Mouse (Mus musculus) limb, embryonic 15.5 days (tissue): Measurements from ENCODE around the gene Fbxw5. TPM values are rescaled to one million over a fixed set of nuclear protein-coding genes. Genes with fewer than 3 reads are reported as not detected.
A peak's percentile ranks its signal among the peaks of the same experiment; 100 is the strongest.

ENCODE experiments used
- ATAC-seq: fragments of 200-750 bp; cut with Nextera tagmentation; 2 replicates; pipeline ENCODE4 v1.8.0; 2017; ENCODE audit warnings: low read depth, moderate TSS enrichment; ENCODE audit not compliant: insufficient number of reproducible peaks, low FRiP score, low TSS enrichment
- H3K27ac ChIP-seq: fragments of 300-500 bp; sonication (generic); 2 replicates; pipeline ENCODE4 v1.5.1; 2015; ENCODE audit warnings: moderate library complexity, mild to moderate bottlenecking, inconsistent platforms
- H3K27me3 ChIP-seq: fragments of 300-500 bp; sonication (generic); 2 replicates; pipeline ENCODE4 v1.6.1; 2015; ENCODE audit warnings: inconsistent platforms
- H3K36me3 ChIP-seq: fragments of 300-500 bp; sonication (generic); 2 replicates; pipeline ENCODE4 v1.6.1; 2015; ENCODE audit warnings: inconsistent platforms
- H3K4me1 ChIP-seq: fragments of 300-500 bp; sonication (generic); 2 replicates; pipeline ENCODE4 v1.6.1; 2015; ENCODE audit warnings: inconsistent platforms
- H3K4me2 ChIP-seq: fragments of 300-500 bp; sonication (generic); 2 replicates; pipeline ENCODE4 v1.6.1; 2015; ENCODE audit warnings: mild to moderate bottlenecking, inconsistent platforms
- H3K4me3 ChIP-seq: fragments of 300-500 bp; sonication (generic); 2 replicates; pipeline ENCODE4 v1.5.1; 2015; ENCODE audit warnings: mild to moderate bottlenecking, inconsistent platforms
- H3K9ac ChIP-seq: fragments of 300-500 bp; sonication (generic); 2 replicates; pipeline ENCODE4 v1.6.1; 2015; ENCODE audit warnings: inconsistent platforms
- H3K9me3 ChIP-seq: fragments of 300-500 bp; sonication (generic); 2 replicates; pipeline ENCODE4 v1.6.1; 2016; ENCODE audit warnings: inconsistent platforms
- WGBS: fragments of 180-500 bp; shearing (Covaris S2); methylation state at CpG from one replicate; pipeline ENCODE4 v1.1.7; 2015; 5-methylcytosine and 5-hydroxymethylcytosine counted together
- polyA plus RNA-seq: library from polyadenylated mRNA; unstranded; fragments of >200 nt; fragmentation: Nextera tagmentation; extraction: Ambion mirVana; gene quantifications from 2 replicates; pipeline ENCODE4 v1.2.1, GENCODE M21; 2015

Gene Fbxw5
- polyA plus RNA-seq, result 73.0 and 81.4 TPM in 2 replicates

DNA sequence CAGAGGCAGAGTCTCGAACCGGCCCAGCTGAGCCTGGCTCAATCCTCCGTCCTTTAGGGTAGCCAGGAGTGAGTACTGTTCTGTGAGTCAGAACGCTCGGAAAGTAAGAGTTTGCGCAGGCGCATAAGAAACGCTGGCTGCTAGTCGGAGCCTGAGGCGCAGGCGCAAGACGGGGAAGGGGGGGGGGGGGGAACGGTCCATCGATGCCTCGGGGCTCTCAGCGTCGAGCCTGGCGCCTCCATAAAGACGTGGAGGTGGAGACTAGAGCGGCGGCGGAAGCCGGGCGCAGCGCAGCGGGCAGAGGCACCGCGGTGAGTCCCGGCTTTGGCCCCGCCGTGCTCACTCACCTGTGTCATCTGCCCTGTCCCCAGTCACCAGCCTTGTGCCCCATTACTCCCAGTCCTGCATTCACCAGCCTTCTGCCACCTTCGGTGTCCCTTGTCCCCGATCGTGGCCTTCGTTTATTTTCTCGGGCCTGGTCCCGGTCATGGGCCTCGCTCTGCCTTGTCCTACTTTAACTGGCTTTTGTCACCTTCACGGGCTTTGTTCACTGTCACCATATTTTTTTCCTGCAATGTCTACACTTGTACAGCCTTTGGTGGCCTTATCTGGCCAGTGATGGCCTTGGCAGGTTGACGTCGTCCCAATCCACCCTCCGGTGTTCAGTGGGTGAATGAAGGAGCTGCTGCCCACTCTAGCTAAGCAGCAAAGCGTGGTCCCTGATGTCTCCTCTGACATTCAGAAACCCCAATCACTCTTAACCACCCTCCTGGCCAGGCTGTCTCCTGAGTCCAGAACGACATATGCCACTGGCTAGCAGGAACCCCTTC lies at the start of gene Fbxw5:
Gene Fbxw5, plus strand, starts transcription at position 175 of the 830 bp plus-strand sequence.
- 1% methylated on average over 43 of the region's 44 CpGs for WGBS
- peak; percentile 81 for ATAC-seq
- Histone ChIP-seq H3K36me3 (peaks cover 35% of the 10 kb centered on the region), H3K27ac (peak within 1 kb of the TSS; percentile 72), H3K9ac (peak within 1 kb of the TSS; percentile 86), H3K4me3 (peak within 1 kb of the TSS; percentile 72), H3K4me2 (peak within 1 kb of the TSS; percentile 65), H3K9me3 (no peaks in the 10 kb centered on the region), H3K27me3 (no peaks in the 10 kb centered on the region), H3K4me1 (peaks cover 19% of the 10 kb centered on the region)

DNA sequence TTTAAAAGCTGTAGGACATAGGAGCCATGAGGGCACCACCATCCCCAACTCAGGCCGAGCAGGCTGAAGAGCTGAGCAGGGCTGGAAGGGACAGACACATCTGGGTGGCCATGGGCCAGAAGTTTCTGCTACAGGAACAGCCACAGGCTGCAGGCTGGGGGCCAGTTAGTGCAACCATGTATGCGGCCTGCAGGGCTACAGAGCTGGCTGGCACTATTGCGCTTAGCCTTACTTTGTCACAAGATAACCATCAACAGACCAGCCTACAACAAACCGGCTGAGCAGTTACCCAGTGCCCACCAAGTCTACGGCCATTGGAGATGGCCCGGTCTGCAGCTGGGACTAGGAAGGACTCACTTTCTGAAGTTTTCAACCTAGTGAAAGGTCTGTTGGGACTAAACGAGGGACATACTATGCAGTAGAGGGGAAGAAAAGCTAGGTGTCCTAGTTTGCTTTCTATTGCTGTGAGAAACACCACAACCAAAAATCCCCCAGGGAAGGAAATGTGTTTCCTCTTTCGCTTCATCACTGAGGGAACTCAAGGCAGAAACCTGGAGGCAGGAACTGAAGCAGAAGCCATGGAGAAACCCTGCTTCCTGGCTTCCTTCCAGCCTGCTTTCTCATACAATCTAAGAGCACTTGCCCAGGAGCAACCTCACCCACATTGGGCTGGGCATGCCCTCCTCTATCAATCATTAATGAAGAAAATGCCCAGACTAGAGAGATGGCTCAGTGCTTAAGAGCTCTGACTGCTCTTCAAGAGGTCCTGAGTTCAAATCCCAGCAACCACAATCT lies 49.5 kb upstream of the Fbxw5 start:
- H3K27ac ChIP-seq, result no peak overlapping the region
- no peak overlapping the region for H3K4me2 ChIP-seq
- ATAC-seq, result no peak
- H3K36me3 ChIP-seq, result peaks cover 15% of the 10 kb centered on the region; the same call in 1 of the 2 replicates
- H3K9me3 ChIP-seq, result no peaks in the 10 kb centered on the region
- WGBS, result 78% methylated on average over 8 of the region's 8 CpGs
- H3K4me1 ChIP-seq, result no peaks in the 10 kb centered on the region
- no peak overlapping the region for H3K9ac ChIP-seq
- H3K4me3 ChIP-seq, result no peak overlapping the region
- no peaks in the 10 kb centered on the region for H3K27me3 ChIP-seq

DNA sequence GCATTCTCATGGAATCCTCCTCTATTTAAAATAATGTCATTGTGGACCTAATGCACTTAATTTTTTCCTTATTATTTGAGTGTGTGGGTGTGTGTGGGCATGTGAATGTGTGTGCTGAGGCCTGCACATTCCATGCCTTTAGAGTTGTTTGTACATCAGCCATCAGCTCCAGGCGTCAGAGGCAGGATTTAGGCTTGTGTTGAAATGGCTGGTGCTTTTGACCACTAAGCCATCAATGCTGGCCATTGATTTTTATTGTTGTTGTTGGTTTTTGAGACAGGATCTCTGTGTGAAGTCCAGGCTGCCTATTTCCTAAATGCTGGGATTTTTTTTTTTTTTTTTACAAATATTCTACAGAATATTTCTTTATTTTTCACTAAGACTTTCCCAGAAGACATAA lies 47.6 kb upstream of the Fbxw5 start:
- 38% methylated on average over 1 of the region's 1 CpGs for WGBS
- H3K4me3 ChIP-seq, result no peak overlapping the region

DNA sequence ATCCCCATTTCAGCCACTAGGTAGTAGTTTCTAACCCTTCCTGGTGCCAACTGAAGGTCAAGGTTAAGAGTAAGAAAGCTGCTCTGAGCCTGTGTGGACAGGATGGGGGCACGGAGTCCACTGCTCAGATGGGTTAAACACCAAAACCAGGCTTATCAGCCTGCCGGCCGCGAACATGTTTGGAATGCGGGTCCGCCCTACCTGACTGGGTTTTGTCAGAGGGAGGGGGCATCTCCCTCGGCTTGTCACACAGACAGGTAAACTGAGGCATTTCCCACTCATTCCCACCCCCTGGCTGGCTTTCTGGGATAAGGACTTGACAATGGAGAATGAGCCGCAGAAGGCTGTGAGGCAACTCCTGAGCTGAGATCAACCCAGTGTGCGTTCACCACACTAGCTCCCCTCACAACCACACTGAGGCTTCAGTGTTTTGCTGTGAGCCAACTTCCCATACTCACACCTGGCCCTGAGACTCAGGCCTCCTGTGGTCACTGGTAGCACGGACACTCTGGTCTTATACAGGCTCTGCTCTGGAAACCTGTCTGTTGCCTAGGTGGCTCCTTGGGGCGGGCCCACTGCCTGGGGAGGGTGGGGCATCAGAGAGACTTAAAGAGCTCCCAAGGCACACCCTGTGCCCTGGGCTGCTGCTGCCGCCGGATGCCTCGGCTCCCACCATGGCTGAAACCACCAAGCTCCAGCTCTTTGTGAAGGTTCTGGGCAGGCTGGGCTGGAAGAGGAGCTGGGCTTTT lies 44.2 kb upstream of the Fbxw5 start, which contains the start of gene Clic3:
Gene Clic3, plus strand, starts transcription at position 634 of the 749 bp plus-strand sequence.
- H3K27ac ChIP-seq, result no peak within 1 kb of the TSS
- H3K9ac ChIP-seq, result no peak within 1 kb of the TSS

More for the DNA sequence above, 47.6 kb upstream of the Fbxw5 start:
- Histone ChIP-seq H3K9ac (no peak overlapping the region), H3K4me1 (0 out of 2 replicates have a peak, but pooled peaks cover 5% of the 10 kb centered on the region), H3K9me3 (no peaks in the 10 kb centered on the region), H3K4me2 (no peak overlapping the region), H3K27ac (no peak overlapping the region), H3K36me3 (peaks cover 7% of the 10 kb centered on the region; the same call in 1 of the 2 replicates), H3K27me3 (no peaks in the 10 kb centered on the region)
- ATAC-seq, result no peak

DNA sequence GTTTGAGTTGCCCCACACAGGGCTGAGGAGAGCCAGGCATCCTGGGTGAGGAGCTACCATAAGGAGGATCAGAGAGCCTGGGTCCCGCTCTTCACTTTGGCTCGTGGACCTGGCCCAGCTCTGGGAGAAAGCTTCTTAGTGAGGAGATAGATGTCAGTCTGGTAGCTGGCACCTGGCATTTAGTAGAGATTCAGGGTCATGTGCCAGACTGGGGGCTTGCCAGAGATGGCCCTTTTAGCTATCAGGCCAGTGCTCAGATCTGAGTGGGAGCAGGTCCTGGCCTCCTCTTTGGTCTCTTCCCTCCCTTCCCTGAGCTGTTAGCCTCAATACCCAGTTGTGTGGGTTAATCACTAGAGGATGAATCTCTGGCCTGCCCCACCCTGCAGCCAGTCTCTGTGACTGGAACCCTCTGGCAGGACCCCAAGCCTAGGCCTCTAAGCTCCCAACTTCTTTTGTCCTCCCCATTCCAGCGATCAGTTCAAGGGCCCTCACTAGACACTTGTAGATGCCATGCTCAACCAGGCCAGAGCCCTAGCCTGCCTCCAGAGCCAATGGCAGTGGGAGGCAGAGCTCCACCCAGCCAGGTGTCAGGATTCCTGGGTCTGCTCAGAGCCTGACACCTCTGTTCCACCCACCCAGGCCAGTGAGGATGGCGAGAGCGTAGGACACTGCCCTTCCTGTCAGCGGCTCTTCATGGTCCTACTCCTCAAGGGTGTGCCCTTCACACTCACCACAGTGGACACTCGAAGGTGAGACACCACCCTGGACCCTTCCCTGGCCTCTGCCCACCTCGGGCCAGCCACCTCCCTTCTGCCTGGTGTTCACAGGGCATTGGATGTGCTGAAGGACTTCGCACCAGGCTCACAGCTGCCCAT lies 43.3 kb upstream of the Fbxw5 start:
- H3K27me3 ChIP-seq, result no peaks in the 10 kb centered on the region
- no peak overlapping the region for H3K4me2 ChIP-seq
- H3K9ac ChIP-seq, result no peak overlapping the region
- 83% methylated on average over 9 of the region's 9 CpGs for WGBS
- H3K9me3 ChIP-seq, result no peaks in the 10 kb centered on the region
- no peak overlapping the region for H3K4me3 ChIP-seq
- peaks cover 37% of the 10 kb centered on the region for H3K4me1 ChIP-seq
- H3K27ac ChIP-seq, result no peak overlapping the region
- no peak for ATAC-seq
- peaks cover 17% of the 10 kb centered on the region for H3K36me3 ChIP-seq

More for the DNA sequence above, 44.2 kb upstream of the Fbxw5 start, which contains the start of gene Clic3:
- ATAC-seq, result no peak
- no peaks in the 10 kb centered on the region for H3K9me3 ChIP-seq
- 54% methylated on average over 14 of the region's 14 CpGs for WGBS
- no peak within 1 kb of the TSS for H3K4me2 ChIP-seq
- H3K36me3 ChIP-seq, result peaks cover 17% of the 10 kb centered on the region
- no peak within 1 kb of the TSS for H3K4me3 ChIP-seq
- no peaks in the 10 kb centered on the region for H3K27me3 ChIP-seq
- peaks cover 30% of the 10 kb centered on the region for H3K4me1 ChIP-seq

DNA sequence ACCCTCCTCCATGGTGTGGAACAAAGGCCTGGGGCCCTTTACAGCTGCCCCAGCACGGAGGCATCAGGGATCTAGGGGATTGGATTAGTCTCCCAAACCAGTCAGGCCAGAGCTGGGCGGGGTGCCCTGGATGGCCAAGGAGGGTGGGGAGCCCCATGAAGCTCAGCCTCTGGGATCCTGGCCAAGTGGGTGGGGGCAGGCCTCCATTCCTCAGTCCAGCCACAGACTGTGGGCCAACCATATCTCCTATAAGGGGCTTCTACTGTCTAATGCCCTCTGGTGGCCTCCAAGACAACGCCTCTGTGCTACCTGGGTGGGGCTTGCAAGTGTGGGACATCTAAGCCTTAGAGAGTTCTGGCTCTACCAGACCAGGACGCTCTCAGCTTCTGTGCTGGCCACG lies 41.6 kb upstream of the Fbxw5 start:
- Histone ChIP-seq H3K4me3 (no peak overlapping the region), H3K4me1 (peaks cover 37% of the 10 kb centered on the region), H3K27me3 (no peaks in the 10 kb centered on the region), H3K9ac (peak overlapping the region; percentile 11; the same call in 1 of the 2 replicates), H3K27ac (no peak overlapping the region), H3K9me3 (no peaks in the 10 kb centered on the region), H3K4me2 (no peak overlapping the region; the same call in 1 of the 2 replicates), H3K36me3 (peaks cover 17% of the 10 kb centered on the region)
- no peak; the same call in 1 of the 2 replicates for ATAC-seq
- WGBS, result 70% methylated on average over 5 of the region's 5 CpGs

DNA sequence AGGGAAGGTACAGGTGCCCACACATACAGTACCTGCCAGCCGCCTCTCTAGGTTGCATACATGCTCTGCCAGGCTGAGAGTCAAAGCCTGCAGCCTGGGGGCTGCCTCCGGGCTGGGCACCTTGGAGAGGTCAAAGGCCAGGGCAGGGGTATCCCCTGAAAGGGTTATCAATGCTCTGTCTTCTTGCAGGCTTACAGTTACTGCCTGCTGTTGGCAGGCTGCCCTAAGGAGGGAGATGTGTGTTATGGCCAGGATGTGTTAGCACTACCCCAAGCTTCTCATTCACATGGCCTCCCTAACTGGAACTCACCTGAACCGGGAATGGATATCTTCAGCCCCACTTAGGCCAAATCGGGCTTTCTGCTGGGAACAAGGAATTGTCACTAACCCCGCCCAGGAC lies 40.4 kb upstream of the Fbxw5 start:
- Histone ChIP-seq H3K9me3 (no peaks in the 10 kb centered on the region), H3K4me1 (peaks cover 37% of the 10 kb centered on the region), H3K9ac (peak overlapping the region; percentile 54), H3K4me2 (peak overlapping the region; percentile 82), H3K27ac (peak overlapping the region; percentile 90), H3K4me3 (peak overlapping the region; percentile 66), H3K36me3 (peaks cover 17% of the 10 kb centered on the region), H3K27me3 (no peaks in the 10 kb centered on the region)
- no peak for ATAC-seq
- 34% methylated on average over 5 of the region's 5 CpGs for WGBS

DNA sequence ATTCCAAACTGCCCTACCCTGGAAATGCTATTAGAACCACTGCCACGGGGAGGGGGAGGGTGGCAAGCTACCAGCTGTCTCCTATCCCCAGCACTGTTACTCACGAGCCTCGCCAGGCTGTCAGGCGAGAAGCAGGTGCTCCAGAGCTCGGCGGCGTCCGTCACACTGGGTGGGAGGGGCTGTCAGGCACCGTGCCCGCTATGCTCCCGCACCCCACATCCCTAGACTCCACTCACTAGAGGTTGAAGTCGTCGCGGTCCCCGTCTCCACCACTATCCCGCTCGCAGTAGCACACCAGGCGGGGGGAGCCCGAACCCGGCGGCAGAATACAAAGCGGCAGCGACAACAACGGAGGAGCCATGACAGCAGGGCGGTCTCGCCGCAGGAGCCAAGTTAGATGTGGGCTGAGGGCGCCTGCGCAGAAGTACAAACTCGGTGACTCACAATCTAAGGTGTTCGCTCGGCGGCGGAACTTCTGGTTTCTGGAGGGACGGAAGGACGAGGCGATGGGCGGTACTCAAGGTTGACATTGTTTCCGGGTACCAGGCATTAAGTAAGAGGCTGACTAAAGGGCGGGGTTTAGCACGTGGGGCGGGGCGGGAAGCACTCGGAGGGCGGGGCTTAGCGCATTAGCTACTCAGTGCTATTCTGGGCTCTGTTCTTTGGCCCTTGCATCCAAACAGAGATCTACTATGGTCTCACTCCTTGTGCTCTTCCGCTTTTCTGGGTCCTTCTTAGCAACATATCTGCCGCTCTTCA lies 39.8 kb upstream of the Fbxw5 start, which contains the start of gene Paxx:
Gene Paxx, minus strand, starts transcription at position 544 of the 759 bp plus-strand sequence.
- H3K4me2 ChIP-seq, result peak within 1 kb of the TSS; percentile 82
- ATAC-seq, result peak; percentile 84
- peak within 1 kb of the TSS; percentile 54 for H3K9ac ChIP-seq
- under 1% methylated on average over 48 of the region's 48 CpGs for WGBS
- H3K27ac ChIP-seq, result peak within 1 kb of the TSS; percentile 90
- H3K27me3 ChIP-seq, result no peaks in the 10 kb centered on the region
- peaks cover 40% of the 10 kb centered on the region for H3K4me1 ChIP-seq
- peak within 1 kb of the TSS; percentile 66 for H3K4me3 ChIP-seq
- H3K9me3 ChIP-seq, result no peaks in the 10 kb centered on the region
- peaks cover 17% of the 10 kb centered on the region for H3K36me3 ChIP-seq

DNA sequence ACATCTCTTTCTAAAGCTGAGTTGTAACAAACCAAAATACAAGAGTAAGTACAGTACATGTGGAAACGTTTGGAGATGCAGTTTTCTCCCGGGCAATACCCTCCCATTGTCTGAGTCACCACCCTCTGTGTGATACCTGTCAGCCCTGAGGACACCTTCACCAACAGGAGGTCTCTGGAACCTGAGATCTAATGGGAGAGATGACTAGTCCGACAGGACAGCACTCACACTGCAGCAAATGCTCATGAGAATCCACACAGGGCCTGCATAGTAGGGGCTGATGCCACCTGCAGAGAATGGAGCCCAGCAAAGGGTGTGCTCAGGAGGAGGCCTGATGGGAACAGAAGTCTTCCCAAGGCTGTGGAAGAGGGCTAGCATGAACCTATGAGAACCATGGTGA lies 39.1 kb upstream of the Fbxw5 start:
- ATAC-seq, result no peak
- peak overlapping the region; percentile 66 for H3K4me3 ChIP-seq
- peaks cover 17% of the 10 kb centered on the region for H3K36me3 ChIP-seq
- H3K27ac ChIP-seq, result peak overlapping the region; percentile 90
- WGBS, result 17% methylated on average over 3 of the region's 3 CpGs
- no peaks in the 10 kb centered on the region for H3K9me3 ChIP-seq
- no peaks in the 10 kb centered on the region for H3K27me3 ChIP-seq
- peak overlapping the region; percentile 82 for H3K4me2 ChIP-seq
- peak overlapping the region; percentile 33; the same call in 1 of the 2 replicates for H3K9ac ChIP-seq
- peaks cover 43% of the 10 kb centered on the region for H3K4me1 ChIP-seq

DNA sequence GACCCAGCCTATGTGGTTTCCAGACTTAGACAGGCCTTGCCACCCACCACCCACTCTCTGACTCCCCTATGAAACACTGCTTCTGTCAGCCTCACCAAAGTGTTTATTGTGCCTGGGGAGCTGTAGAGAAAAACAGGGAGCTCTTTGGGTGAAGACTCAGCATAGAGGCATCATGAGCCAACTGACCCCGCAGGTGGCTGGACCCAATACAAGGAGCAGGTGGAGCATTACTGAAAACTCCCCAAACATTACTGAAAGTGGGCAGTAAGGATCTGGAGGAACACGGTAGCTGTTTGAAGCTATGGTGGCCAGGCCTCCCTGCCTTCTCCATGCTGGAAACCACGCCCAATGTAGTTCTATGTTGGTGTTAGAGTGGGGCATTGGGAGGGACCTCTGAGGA lies 36.9 kb upstream of the Fbxw5 start:
- H3K9me3 ChIP-seq, result no peaks in the 10 kb centered on the region
- H3K27ac ChIP-seq, result no peak overlapping the region
- peaks cover 38% of the 10 kb centered on the region for H3K4me1 ChIP-seq
- ATAC-seq, result no peak
- H3K9ac ChIP-seq, result no peak overlapping the region
- H3K4me2 ChIP-seq, result no peak overlapping the region
- peaks cover 7% of the 10 kb centered on the region for H3K36me3 ChIP-seq
- H3K27me3 ChIP-seq, result no peaks in the 10 kb centered on the region
- no peak overlapping the region for H3K4me3 ChIP-seq
- WGBS, result 85% methylated on average over 3 of the region's 3 CpGs
